Mouse (Mus musculus) lung, postnatal 36 days (tissue): Measurements from ENCODE around the gene Ankub1.

Source experiments
- DNase-seq: peaks from one replicate; pipeline ENCODE4 v3.0.0; 2022; ENCODE audit warnings: mixed read lengths

The Ankub1 gene

DNA sequence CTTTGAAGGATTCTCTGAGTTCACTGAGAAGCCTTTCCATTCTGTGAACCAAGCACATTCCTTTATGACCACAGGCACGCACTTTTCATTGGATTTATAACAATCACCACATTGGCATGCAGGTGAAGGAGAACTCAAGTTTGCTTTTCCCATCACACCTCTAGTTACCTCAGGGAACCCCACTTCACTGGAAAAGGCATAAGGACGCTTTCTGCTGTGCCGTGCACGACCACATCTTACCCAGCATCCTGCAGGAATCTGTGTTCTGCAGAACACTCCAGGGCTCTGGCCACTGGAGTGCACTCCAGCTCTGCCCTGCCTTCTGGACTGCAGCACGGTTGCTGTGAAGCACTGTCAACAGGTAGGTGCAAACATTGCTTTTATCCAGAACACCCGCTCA is 55.0 kb downstream of the Ankub1 start:
- DNase-seq, result peak; percentile 91

- DNase-seq, result no peak
These were observed 57.7 kb downstream of the Ankub1 start for GRCm38 (mm10) chr3:57634763-57635487.

GRCm38 (mm10) chr3:57626954-57627513 is 65.6 kb downstream of the Ankub1 start:
- peak; percentile 25 for DNase-seq

DNA sequence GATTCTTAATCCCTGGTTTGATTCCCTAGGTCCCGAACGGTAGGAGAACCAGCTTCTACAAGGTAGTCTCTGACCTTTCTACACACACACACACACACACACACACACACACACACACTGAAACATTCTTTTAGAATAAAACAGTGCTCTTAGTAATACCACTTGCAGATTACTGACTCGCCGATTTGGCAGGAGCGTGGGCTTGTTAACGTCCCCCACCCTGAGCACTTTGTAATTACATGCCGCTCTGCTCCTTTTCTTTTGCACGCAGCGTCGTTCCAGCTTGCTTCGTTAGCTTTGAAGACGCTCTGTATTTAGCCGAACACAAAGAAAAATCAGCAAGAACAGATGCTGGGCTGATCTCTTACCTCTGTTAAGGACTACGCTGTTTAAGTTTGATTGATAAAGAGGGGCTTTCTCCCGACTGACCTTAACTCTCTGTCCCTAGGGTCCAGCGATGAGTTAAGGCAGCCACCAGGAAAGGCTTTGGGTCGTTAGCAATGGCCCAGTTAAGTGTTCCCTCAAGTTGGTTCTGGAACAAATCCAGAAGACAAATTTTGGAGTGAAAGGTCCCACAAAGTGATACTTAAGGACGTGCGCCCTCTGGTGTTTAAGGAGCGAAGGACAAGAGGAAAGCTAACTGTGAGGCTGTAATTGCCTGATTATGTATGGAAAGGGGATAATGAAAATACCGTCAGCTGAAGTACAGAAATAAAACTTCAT is 67.2 kb downstream of the Ankub1 start:
- DNase-seq, result peak; percentile 92

DNA sequence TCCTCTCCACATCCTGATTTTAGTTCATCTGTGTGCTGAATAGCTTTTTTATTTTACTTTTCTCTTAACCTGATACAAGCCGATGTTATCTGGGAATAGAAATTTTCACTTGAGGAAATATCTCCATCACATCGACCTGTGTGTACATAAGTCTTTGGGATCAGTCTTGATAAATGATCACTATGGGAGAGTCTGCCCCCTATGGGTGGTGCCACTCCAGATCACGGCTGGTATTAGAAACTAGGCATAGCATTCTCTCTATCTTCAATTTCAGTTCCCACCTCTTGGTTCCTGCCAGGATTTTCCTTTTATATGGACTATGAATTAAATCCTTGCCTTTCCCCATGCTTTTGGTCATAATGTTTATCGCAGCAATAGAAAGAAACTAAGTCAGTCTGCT is 72.9 kb downstream of the Ankub1 start:
- peak; percentile 76 for DNase-seq

DNA sequence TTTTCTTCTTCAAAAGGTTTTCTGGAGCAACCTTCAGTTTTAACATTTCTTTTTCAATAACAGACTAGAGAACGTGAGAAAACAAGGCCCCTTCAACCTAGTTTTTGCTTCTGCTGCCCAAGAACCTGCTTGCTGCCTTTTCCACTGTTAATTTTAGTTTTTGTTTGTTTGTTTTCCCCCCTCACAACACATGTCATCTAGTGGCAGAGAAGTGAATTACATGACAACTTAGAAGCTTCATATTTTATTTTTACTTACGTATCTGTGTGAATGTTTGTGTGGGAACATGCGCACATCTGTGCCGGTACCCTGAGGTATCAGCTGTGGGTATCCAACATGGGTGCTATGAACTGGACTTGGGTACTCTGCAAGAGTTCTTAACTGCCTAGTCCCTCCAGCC is 76.9 kb downstream of the Ankub1 start:
- no peak for DNase-seq

DNA sequence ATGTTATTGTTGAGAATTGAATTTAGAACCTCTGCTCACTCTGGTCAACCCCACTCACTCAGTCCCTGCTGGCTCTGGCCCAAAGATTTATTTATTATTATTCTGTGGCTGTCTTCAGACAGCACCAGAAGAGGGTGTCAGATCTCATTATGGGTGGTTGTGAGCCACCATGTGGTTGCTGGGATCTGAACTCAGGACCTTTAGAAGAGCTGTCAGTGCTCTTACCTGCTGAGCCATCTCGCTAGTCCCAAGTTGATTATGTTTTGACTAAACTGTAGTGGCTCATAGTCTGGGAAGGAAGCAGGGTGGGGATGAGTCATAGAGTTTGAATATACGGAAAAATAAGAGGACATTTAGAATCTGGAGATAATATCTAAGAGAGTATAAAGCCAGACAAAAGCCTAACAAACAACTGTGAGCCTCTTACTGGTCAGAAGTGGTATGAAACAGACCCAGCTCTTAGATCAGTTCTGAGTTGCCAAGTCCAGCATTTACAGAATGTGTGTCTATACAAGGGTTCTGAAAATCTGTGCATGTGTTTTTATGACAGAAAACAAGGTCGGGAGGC is 80.1 kb downstream of the Ankub1 start:
- DNase-seq, result peak; percentile 25

DNA sequence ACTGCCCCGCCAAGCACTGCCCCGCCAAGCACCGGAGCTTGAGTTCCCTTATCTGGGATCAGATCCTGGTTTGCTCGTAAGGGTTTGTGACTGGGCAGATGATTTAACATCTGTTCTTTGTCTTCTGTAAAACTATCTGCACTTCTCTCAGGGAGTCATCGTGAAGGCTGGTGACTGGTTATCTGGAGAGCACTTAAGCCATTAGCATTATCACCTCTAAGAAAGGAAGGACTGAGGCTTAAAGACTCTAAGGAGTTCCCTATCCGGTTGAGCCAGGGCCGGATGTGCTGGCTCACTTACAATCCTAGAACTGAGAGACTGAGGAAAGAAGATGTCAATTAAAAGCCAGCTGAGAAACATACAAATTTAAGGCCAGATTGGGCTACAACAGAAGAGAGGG is 80.8 kb downstream of the Ankub1 start:
- DNase-seq, result no peak
